Mouse (Mus musculus) left cerebral cortex, postnatal 14 days (tissue): ENCODE results near the gene Sod3. TPM values are rescaled to one million over a fixed set of nuclear protein-coding genes. Genes with fewer than 3 reads are reported as not detected.

Source experiments
- total RNA-seq, 2 experiments: library from RNA; stranded (reverse); gene quantifications; 2 replicates each; pipeline ENCODE4 v1.2.3; 2021

Sod3 gene
- total RNA-seq, 2 experiments from 2014 or later = 6.6 to 7.5 TPM

Other genes with a start within 250 kb of the Sod3 start
- 10 to 100 TPM; 82.5 to 82.7 TPM for gene Dhx15, start 173.3 kb upstream of the Sod3 start, total RNA-seq
- 10 to 100 TPM; 38.9 to 43.3 TPM for gene Ccdc149, start 107.7 kb downstream of the Sod3 start, total RNA-seq
- 10 to 100 TPM; 48.9 to 57.3 TPM for gene Lgi2, start 202.7 kb downstream of the Sod3 start, total RNA-seq